Comparison of ENCODE assay signal across 8 mouse cellular contexts in the genomic region with DNA sequence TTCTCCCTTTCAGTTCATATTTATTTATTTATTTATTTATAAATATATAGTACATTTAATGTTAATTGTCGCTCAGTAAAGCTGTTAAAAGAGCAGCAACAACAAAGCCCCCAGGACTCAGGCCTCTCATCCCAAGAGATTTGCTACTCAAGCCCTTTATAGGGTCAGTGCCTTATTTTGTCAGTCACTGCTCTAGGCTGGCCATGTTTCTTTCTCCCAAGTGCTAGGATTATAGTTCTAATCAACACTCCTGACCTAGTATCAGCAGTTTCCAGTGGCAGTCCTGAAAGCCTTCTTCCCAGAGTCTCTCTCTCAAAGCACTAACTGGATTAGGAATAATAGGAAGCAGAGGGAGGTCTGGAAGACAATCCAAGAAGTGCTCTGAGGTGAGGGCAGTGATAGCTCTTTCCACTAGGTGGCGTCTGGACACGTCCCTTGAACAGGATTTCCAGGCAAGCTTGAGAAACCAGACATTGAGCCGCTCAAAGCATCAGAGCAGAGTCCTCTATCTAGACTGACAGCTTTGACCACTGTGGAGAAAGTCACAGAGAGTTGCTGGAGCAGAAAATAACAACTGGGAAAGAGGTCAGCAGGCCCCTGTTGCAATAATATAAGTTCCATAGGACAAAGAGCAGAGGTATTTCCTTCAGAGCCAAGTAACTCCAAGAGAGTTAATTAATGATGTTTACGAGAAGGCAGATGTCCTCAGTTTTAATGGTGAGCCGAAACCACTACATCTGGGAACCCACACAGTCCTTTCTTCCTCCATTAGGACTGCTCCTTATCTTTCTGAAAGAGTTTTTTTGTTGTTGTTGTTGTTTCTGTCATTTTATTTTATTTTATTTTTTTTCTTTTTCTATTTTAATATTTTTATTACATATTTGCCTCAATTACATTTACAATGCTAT. TPM values are rescaled to one million over a fixed set of nuclear protein-coding genes. Genes with fewer than 3 reads are reported as not detected.
DNase-seq lines count a peak whose midpoint lies in the region; ATAC-seq lines count a peak whose summit lies in the region.

No protein-coding gene starts in this region.

- no peak overlapping the region for H3K27ac ChIP-seq in forebrain, embryonic 16.5 days (ENCODE audit: low read length)
- H3K27ac ChIP-seq in hindbrain, embryonic 12.5 days: no peak overlapping the region

- H3K4me1 ChIP-seq in forebrain, embryonic 16.5 days (replicated peaks; ENCODE audit: control insufficient read depth, insufficient read depth, low read length): no peaks in the 10 kb centered on the region
- no peaks in the 10 kb centered on the region for H3K4me1 ChIP-seq in hindbrain, embryonic 12.5 days

- no peak overlapping the region for H3K4me2 ChIP-seq in forebrain, embryonic 16.5 days (ENCODE audit: low read length)
- H3K4me2 ChIP-seq in hindbrain, embryonic 12.5 days (replicated peaks): no peak overlapping the region

- H3K36me3 ChIP-seq in forebrain, embryonic 16.5 days (ENCODE audit: control insufficient read depth, insufficient read depth): no peaks in the 10 kb centered on the region
- no peaks in the 10 kb centered on the region for H3K36me3 ChIP-seq in hindbrain, embryonic 12.5 days

- peak; percentile 87 for ATAC-seq in forebrain, embryonic 16.5 days
- peak; percentile 85 for ATAC-seq in hindbrain, embryonic 12.5 days (ENCODE audit: low FRiP score)

- DNase-seq in R1 (ENCODE audit: low read depth, low spot score): peak; percentile 80
- DNase-seq in cerebellum, adult 18-20 months: peak; percentile 31
- peak; percentile 15 for DNase-seq in layer of hippocampus, adult 9-10 months (ENCODE audit: low spot score)
- DNase-seq in lung, postnatal 10 days: peak; percentile 64
- DNase-seq in retina, embryonic 14.5 days (ENCODE audit: low spot score): peak; percentile 91
- no peak for DNase-seq in spleen, adult 12 weeks (ENCODE audit: low spot score)

- 28% methylated on average over 6 of the region's 6 CpGs for WGBS in forebrain, embryonic 16.5 days
- 31% methylated on average over 6 of the region's 6 CpGs for WGBS in hindbrain, embryonic 12.5 days

- no peak overlapping the region for H3K9ac ChIP-seq in forebrain, embryonic 16.5 days (replicated peaks; ENCODE audit: low read depth, low read length)
- H3K9ac ChIP-seq in hindbrain, embryonic 12.5 days: no peak overlapping the region

- no peaks in the 10 kb centered on the region for H3K27me3 ChIP-seq in forebrain, embryonic 16.5 days (replicated peaks; ENCODE audit: control insufficient read depth, insufficient read depth, low read length)
- no peaks in the 10 kb centered on the region for H3K27me3 ChIP-seq in hindbrain, embryonic 12.5 days

- H3K9me3 ChIP-seq in forebrain, embryonic 16.5 days (ENCODE audit: control insufficient read depth, low read length): no peaks in the 10 kb centered on the region
- H3K9me3 ChIP-seq in hindbrain, embryonic 12.5 days (replicated peaks): no peaks in the 10 kb centered on the region

- H3K4me3 ChIP-seq in forebrain, embryonic 16.5 days (replicated peaks; ENCODE audit: low read length): no peak overlapping the region
- H3K4me3 ChIP-seq in hindbrain, embryonic 12.5 days: no peak overlapping the region

RNA-seq across cellular contexts. Expression of a gene that starts 39.9 kb away (rescaled TPM):
- polyA plus RNA-seq in forebrain, embryonic 16.5 days (2015; fragmentation: Nextera tagmentation; extraction: Ambion mirVana): 0.23 and 0.41 TPM in 2 replicates
- polyA plus RNA-seq in hindbrain, embryonic 12.5 days (2016; fragmentation: Nextera tagmentation; extraction: Ambion mirVana): not detected in 2 replicates
